Mouse (Mus musculus): Measurements from ENCODE around the gene Zfp799.
"Not testable (repeated sequence)": the region's sequence is repeated elsewhere in the genome, so short reads cannot be mapped to it uniquely, and the experiment has no call there.

Gene Zfp799

DNA sequence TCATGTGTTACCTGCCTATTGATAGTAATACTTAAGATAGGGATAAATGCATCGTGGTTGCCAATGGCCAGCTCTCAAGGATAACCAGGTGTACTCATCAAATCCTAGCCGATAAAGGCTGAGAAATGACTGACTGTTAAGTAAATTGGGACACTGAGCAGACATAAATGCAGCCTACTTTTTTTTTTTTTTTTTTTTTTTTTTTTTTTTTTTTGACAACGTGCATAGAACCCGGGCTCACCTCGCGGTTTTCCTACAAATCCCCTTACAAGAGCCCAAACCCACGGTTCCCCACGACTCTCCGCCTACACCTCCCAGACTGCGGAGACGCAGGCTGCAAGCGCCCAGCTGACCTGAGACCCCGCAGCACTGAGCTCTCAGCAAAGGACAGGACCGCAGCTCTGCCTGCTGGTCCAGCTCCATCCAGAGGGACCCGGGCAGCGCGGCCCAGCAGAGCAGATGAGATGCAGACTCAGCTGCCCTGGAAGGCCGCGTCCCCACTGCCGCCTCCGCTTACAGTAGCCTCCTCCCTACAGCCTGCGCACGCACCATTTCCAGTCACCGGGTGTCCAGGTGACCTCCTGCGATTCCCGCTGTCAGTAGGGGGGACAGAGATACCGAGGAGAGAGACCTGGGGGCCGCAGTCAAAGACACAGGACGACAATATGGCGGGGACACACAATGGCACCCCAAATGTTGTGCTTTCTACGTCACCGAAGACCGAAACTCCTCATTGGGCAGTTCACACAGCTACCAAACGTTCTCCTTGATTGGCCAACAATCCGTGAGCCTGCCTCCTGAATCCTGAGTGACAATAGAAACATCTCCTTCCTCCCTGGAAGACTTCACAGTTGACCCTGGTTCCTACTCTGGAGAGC, at the start of gene Zfp799:
Gene Zfp799 (minus strand): TSS at position 722 of the 878 bp plus-strand sequence.
- peak; percentile 62 for DNase-seq (ENCODE audit: low spot score)

DNA sequence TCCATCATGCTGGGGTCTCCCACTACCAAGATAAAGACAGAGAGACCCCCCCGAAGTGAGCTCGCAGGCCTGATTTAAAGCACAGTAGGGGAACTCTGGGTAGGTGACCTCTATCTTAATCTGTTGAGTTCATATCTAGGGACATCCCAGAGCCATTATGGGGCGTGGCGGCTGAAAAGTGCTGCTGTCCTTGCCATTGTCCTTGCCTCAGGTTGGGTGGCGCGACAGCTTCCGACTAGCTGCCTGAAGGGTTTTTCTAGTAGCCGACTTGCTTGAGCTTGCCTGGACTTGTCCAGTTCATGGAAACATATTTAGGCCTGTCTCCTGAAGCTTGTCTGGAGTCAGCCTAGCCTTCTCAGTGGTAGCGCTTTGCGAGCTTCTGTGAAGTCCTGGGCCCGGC, 48.7 kb upstream of the Zfp799 start:
- no peak for DNase-seq (ENCODE audit: low spot score)

DNA sequence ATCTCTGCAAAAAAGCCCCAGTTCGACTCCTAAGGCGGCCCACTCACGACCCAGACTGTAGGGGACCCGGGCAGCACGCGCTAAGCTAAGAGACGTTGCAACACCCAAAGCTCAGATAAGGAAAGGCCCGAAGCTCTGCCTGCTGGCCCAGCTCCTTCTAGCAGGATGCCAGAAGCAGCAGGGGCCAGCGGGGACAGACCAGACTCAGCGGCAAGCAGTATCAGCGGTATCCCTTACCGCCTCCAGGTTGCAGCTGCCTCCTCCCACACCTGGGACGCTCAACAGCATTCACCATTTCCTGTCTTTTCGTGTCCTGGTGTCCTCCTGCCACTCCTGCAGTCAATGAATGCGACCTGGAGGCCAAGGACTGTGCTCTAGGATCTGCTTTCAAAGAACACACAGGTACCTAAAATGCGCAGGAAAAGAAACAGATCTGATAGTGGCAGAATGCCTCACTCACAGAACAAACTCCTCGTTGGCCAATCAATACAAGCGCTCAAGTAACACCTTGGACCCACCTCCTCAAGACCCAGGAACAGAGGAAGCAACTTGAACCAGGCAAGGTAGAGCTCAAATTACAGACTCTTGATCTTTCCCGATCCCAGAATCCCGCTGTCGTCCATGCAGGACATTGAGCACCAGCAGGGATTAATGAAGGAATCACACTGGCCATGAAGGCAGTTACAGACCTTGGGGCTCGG, 47.6 kb upstream of the Zfp799 start:
- DNase-seq (ENCODE audit: low spot score) = no peak

DNA sequence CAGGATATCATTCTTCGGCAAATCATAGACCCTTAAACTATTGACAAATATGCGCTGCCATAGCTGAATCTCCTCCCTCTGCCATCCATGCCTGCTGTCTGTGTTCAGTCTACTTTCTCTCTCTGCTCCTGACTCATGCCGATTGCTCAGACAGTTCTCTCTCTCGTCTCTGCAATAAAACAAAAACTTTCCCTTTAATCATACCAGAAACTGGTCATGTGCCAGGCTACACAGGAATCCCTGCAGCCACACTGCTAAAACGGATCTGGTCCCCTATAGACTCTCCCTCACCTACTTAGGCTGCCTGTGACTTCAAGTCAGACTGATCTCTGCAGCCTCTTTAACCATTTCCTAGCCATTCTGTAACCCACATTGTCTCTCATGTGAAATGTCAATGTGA, 42.6 kb upstream of the Zfp799 start:
- DNase-seq (ENCODE audit: low spot score) = no peak

DNA sequence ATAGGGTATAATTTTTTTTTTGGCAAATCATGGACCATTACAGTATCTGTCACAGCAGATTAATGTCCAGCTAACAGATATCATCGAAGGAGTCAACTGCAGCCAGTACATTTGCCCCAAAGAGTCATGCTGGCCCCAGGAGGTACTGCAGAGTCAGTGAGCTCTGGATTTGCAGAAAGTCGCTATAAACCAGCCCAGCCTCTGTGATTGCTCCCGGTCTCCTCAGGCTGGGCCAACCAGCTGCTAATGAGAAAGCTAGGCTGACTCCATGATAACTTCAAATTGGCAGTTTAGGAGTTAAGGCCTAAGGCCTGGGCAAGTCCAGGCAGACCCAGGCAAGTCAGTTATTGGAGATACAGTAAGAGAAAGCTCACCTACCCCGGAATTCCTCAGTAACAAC, 42.0 kb upstream of the Zfp799 start:
- DNase-seq (ENCODE audit: low spot score) = no peak

DNA sequence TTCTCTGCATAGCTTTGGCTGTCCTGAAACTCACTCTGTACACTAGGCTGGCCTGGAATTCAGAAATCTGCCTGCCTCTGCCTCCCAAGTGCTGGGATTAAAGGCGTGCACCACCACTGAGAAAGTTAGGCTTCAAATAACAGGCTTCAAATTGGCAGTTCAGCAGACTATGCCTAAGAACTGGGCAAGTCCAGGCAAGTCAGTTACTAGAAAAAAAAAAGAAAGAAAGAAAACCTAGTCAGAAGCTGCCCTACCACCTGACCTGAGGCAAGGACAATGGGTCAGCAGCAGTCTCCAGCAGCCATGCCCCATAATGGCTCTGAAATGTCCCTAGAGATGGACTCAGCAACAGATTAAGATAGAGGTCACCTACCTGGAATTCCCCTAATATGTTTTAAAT, 41.4 kb upstream of the Zfp799 start:
- DNase-seq (ENCODE audit: low spot score) = no peak

DNA sequence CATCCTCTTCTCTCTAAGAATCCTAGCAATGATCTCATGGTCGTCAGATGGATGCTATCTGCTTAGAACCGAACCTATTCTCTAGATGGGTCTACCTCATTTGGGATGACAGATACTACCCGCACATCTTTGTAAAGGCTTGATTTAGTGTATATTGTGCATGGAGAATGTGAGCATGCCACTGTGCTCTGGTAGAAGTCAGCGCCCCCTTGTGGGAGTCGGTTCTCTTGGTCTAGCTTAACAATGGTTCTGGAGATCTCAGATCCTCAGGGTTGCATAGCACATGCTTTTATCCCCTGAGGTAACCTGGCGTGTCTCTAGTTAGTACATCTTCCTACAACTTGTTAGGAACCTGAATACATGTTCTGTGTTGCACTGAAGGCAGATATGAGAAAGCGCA, 37.2 kb upstream of the Zfp799 start:
- DNase-seq (ENCODE audit: low spot score) = not testable (repeated sequence)

DNA sequence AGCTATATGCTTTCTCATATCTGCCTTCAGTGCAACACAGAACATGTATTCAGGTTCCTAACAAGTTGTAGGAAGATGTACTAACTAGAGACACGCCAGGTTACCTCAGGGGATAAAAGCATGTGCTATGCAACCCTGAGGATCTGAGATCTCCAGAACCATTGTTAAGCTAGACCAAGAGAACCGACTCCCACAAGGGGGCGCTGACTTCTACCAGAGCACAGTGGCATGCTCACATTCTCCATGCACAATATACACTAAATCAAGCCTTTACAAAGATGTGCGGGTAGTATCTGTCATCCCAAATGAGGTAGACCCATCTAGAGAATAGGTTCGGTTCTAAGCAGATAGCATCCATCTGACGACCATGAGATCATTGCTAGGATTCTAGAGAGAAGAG, 26.7 kb upstream of the Zfp799 start:
- DNase-seq (ENCODE audit: low spot score) = not testable (repeated sequence)

DNA sequence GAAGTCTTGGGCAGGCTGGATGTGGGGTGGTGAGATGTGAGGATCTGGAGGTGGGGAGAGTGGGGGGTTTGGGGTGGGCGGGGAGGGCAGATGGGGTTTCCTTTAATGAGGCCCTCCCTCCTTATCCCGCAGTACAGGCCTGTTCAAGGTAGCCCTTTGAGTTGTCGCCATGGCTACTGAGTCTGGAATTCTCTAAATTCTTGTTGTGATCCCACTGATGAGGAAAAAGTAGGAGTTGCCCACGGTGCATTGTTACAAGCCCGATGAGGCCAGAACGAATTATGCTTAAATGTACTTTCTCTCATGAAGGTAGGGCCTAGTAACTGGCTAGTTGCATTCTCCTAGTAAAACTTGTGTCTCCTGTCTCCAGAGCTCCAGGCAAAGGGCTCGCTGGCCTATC, 21.5 kb upstream of the Zfp799 start:
- DNase-seq (ENCODE audit: low spot score) = no peak

DNA sequence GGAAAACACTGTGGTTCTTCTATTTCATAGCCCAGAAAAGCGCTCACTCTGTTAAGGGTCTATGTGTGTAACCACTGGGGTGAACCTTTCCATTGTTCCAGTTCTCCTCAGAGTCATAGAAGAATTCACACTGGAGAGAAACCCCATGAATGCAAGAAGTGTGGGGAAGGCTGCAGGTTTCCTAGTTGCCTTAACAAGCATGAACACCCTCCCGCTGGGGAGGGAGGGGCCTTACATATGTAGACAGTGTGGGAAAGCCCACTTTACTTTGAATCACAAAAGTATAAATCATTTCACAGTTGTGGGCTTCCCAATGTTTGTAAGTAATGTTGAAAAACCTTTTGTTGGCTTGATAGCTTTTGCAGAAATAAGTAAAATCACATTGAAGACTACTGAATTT, 11.3 kb upstream of the Zfp799 start:
- no peak for DNase-seq (ENCODE audit: low spot score)

DNA sequence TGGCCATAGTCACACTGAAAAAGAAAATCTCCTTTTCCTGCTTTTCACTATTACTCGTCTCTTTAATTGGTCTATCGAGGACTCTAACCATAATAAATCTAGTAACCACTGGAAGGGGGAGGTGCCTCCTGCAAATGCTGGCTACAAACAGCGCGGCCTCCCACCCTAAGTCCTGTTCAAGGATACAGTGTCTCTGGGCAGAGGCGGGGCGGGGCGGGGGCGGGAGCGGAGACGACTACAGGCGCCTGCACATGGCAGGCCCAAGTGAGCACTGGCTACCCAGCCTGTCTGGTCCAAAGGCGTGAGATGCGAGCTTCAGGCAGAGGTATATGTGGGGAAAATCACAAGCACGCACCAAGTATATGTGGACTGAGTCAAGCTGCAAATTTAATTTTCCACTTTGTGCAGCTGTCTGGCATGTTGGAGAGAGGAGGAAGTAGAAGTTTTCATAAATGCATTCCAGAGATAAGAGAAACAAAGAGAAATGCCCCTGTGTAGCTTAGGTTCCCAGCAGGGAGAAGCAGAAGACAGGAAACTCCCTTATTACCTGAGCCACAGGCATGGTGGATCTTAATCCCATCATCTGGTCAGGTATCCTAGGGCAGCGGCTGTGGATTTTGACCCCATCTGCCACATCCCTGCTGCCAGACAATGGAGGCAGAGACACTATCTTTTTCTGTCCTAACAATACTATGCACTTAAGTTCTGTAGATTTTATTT, 9.2 kb upstream of the Zfp799 start:
- DNase-seq (ENCODE audit: low spot score) = no peak

DNA sequence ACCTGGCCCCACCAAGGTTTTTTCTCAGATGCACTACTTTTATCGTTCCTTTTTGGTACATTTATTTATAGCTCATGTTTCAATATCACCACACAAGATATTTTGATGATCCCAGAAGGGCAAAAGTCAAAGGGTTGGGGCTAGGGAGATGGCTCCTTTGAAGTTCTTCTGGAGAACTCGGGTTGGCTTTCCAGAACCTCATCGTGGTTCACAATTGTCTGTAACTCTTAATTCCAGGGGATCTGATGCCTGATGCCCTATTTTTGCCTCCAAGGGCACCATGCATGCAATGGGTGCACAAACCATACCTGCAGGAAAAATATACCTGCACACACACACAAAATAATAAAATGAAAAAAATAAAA, 339 bp upstream of the Zfp799 start:
- no peak for DNase-seq (ENCODE audit: low spot score)

DNA sequence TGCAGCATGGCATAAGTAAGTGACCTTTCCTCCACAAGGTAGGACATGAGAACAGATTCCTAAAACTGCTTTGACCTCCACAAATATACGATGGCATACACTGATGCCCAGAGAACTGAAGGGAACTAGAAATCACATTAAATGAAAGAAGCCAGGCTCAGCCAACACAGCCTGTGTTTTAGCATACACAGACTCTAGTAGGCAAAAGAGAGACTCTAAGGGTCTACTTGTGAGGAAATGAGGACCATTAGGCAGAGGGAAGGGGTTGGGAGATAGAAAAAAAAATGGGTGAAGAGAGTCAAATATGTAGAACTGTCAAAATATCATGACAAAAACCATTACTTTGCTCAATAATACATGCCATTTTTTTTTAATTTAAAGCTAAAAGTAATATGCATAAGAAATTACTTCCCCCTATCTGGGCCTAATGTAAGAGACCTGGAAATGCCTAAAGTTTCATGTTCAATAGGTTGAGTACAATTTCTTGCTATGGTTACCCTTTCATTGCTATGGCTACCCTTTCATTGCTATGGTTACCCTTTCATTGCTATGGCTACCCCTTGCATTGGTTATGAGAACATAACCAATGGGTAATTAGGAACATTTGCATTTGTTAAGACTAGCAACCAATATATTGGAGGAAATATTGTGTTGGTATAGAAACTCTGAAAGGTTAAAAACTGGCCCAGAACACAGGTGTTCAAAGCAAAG, 13.8 kb downstream of the Zfp799 start:
- no peak for DNase-seq (ENCODE audit: low spot score)

DNA sequence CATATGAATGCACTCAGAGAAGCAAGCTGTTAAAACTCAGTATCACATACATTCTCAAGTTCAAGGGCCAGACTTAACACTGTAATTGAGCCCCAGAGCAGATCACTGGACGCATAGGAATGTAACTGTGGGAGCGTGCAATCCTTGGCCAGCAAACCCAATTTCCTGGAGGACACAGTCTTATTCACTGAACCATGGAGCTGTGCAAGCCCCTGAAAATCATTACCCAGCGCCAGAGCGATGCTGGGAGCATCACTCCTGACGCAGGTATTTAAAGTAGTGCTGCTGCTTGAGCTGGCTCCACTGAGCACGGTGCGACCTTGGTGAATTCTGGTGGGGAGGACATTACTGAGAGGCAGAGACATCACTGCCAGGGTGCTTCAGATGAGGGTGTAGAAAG, 15.9 kb downstream of the Zfp799 start:
- no peak for DNase-seq (ENCODE audit: low spot score)

DNA sequence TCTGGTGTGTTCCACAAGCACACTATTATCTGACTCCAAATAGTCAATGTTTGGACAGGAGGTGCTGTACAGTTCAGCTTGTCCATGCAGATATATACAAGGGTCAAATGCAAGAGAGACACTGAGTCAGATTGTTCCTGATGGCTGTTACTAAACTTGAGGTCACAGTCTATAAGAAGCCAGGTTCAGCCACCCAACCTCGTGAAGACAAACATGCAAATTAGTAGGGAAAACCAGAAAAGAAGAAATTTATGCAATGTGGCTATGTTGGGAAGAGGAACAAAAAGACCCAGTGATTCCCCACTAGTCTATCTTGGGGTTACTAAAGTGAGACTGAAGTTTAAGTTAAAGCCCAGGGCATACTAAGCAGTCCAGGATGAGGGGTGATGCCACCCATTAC, 19.4 kb downstream of the Zfp799 start:
- DNase-seq (ENCODE audit: low spot score) = no peak

DNA sequence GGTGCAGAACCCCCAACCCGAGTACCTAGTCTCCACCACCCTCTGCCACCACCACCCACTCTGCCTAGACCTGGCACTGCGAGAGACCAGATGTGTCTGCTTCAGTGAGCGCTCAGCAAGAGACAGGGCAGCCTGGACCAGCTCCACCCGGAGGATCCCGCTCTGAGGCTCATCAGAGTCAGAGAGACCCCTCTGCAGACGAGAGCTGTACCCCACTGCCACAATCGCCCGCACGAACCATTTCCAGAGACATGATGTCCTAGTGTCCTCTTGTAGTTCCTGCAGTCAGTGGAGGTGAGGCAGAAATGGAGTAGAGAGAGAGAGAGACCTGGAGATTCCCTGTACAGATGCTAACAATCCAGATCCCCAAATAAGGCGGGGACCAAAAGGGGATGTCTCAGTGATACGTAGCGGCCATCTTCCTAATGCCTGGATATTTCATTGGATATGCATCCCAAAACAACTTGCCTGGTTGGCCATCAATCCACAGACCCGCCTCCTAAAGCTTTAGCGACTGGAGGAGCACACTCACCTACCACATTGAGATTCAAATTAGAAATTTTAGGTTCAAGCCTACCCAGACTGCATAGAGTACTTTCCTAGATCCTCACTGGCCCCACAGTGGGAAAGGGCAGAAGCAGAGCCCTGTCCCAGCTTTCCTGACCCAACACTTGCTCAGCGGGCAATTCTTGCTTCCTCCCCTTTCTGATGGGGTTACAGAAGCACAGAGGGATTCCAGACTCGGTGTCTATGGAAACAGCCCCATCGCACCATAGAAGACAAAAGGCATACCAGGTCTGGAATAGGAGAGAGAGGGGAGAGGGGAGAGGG, 20.3 kb downstream of the Zfp799 start, which contains the start of gene Zfp811:
Gene Zfp811 (minus strand): TSS at position 388 of the 831 bp plus-strand sequence.
- DNase-seq (ENCODE audit: low spot score) = no peak

DNA sequence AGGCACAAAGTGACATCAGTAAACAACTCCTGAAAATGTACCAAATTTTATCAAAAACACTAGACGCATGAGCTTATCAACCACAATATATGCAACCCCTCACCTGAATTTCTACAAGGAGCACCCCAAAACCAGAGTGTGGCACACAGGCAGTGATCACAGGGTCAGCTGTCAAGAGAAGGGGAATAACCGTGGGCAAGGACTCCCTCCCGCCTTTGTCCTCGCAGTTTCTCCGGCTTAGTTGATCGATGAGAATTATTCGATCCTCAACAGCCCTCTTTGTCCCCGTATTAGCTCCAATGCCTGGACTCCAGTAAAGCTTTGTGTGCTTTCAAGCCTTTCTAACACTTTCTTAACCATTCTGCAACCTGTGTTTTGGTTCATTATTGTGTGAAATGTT, 21.1 kb downstream of the Zfp799 start:
- no peak for DNase-seq (ENCODE audit: low spot score)

DNA sequence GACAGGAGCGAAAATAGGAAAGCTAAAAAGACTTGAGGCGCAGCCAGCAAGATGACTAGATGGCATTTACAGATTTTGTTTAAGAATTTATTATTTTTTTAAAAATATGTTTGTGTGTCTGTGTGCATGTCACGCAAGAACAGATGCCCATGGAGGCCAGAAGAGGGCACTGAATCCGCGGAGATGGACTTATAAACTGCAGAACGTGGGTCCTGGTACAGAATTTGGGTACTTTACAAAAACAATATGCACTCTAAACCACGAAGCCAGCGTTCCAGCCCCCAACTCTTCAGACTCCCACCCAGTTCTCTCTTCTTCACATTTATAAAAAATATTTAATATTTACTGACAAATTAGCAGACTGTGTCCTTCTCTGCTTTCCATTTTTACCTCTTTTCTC, 40.8 kb downstream of the Zfp799 start:
- no peak for DNase-seq (ENCODE audit: low spot score)

DNA sequence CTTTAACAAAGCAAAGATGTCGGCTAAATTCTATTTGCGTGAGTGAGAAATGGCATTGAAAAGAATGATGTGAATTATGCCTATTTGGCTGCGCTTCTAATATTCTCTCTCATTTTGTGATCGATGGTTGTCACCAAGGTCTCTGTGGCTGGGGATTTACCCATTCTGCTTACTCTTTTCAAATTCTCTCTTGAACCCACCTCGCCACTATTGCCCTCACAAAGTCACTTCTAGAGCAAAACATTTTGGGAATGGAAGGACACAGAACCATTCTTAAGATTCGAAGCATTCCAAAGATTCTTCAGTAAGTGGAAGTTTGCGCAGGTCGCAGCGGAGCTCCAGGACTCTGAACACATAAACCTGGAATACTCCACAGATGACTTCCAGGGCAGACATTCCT, 41.5 kb downstream of the Zfp799 start:
- no peak for DNase-seq (ENCODE audit: low spot score)

DNA sequence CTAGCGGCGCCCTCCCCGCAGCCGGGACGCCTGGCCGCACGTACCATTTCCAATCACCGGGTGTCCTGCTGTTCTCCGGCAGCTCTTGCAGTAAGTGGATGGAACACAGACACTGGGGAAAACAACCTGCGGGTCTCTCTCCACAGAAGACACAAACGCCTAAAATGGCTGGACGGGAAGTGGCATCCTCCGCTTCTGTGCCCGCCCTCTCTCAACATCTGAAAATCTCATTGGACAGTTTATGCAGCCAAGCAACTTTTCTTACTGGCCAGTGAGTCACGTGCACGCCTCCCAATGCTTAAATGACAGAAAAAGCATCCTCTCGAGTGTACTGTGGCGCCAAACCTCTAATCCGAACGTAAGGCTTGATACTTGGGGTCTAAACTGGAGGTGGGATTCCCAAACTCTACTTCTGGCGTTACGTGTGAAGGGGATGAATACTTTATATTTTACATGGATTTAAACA, 41.9 kb downstream of the Zfp799 start, which contains the start of gene Zfp871:
Gene Zfp871 (minus strand): TSS at position 194 of the 466 bp plus-strand sequence.
- peak; percentile 89 for DNase-seq (ENCODE audit: low spot score)

Measured in layer of hippocampus, adult 9-10 months (tissue).